Mouse (Mus musculus) 3134 (cell line): Measurements from ENCODE around the gene Snx10.

Source experiments
- DNase-seq: peaks from one replicate; pipeline ENCODE4 v3.0.0-alpha.2; 2011; ENCODE audit warnings: low spot score; ENCODE audit not compliant: insufficient read length; ENCODE audit errors: extremely low read depth

The Snx10 gene

DNA sequence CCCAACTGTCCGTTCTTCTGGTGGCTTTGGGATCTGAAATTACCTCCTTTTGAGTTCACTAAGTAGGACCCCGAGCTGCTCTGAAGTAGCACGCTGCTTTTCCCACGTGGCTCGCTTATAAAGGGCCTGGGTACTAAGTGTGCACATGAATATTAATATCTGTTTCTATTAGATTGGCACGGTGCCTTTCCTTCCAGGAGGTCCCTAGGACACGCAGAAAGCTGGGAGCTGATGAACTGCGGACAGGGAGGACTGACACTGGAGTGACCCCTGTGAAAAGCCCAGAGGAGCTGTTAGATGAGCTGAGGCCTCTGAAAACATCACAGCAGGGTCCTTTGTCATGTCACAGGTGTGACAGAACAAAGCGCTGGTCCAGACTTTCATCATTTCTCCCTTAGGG is 57.7 kb downstream of the Snx10 start:
- DNase-seq: no peak

- DNase-seq: no peak
Measured at GRCm38 (mm10) chr6:51582051-51582450, 58.4 kb downstream of the Snx10 start.

GRCm38 (mm10) chr6:51585980-51586379 is 62.3 kb downstream of the Snx10 start:
- no peak for DNase-seq

DNA sequence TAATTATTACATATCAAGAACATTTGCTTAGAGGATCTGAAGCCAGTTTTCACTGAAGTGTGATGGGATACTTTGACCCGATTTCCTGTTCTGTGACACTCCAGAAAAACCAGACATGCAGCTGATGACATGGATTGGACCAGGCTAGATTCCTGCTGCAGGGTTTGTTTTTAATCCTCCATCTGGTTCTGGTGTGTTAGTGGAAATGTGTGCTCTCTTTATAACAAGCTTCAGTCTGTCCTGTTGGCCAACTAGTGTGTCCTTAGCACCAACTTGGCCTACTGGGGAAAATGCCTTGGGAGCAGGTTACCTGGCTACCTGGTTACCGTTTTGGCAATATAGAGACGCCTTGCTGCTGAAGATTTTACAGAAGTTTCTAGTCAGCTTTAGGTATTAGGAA is 63.6 kb downstream of the Snx10 start:
- DNase-seq: no peak

DNA sequence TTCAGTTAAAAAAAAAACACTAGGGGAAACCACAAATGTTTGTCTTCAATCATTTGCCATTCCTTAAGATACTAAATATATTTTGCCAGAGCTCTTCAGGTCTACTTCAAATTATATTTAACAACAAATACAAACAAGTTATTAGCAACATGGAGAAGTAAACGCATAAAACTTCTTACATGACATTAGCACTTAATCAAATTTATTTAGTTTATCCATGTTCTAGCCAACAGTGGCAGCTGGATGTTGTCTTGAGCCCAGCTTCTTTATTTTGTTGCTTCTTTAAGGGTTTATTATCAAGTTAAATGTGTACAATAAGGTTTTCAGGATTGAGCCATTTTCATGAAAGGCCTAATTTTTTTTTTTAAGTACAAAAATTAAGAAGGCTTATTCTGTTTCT is 67.6 kb downstream of the Snx10 start:
- DNase-seq: no peak

- no peak for DNase-seq
Measured at GRCm38 (mm10) chr6:51591844-51592243, 68.1 kb downstream of the Snx10 start.

GRCm38 (mm10) chr6:51592356-51593115 is 68.8 kb downstream of the Snx10 start:
- no peak for DNase-seq

- DNase-seq: no peak
Measured at GRCm38 (mm10) chr6:51593446-51594035, 69.8 kb downstream of the Snx10 start.

DNA sequence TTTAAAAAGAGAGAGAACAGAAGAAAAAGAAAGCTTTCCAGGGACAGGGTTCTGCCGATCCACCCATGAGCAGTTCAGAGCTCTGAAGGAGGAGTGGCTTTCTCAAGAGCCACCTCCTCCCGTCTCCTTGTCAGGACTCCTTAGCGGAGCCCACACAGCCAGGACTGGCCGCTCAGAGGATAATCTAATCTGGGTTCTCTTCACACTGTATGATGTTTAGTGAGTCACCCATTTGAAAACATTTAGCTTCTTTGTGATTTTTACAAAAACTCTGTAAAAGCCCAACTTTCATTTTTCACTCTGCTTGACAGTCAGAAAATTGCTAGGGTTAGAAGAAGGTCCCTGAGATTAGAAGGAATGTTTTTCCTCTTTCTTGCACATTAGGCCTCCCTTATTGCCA is 70.8 kb downstream of the Snx10 start:
- DNase-seq: no peak

DNA sequence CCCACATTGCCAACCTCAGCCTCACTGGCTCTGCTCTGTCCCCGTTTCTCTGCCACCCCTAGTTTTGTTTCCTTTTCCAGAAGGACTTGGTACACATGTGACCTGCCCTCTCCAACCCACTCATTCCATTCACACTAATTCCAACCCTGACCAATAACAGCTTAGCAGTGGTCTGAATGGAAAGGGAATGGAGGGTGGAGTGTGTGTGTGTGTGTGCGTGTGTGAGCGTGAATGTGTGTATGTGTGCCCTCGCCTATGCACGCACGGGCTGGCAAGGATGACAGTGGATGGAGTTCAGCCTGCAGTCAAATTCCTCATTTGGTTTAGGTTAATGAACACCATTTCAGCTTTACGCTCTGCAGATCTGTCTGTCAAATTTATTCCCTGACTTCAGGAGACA is 74.4 kb downstream of the Snx10 start:
- no peak for DNase-seq

GRCm38 (mm10) chr6:51600412-51600811 is 76.7 kb downstream of the Snx10 start:
- no peak for DNase-seq

GRCm38 (mm10) chr6:51602341-51602740 is 78.6 kb downstream of the Snx10 start:
- DNase-seq: no peak

DNA sequence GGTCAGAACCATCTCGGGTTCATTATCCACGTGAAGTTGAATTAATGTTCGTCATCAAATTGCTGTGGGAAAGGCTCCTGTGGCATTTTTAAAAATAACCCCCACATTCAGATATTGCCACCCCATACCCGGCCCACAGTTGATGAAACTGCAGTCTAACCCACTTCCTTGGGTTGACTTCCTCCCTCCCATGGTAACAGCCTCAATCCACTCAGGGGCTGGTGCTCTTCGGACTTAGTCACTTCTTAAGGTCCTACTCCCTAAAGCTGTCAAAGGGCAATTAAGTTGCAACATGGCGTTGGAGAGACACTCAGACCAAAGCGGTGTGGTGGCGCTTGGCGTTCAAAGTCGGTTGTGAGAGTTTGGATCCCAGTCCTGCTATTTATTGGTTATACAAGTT is 80.0 kb downstream of the Snx10 start:
- no peak for DNase-seq

DNA sequence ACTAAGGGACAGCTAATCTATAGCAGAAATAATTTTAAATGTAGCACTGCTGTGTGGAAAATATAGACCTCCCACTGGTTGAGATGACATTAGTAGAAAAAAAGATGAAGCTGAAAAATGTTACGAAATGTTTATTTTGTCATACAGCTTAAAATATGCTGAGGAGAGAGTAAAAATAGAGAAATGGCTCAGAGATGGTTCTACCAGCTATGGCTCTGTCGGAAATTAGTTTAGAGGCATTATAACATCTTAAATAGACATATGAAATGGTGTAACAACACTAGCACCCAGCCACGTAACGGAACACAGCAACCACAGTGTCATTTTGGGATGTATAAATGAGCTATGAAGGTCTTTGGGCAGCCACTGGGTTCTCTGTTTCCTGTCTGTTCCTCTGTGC is 82.5 kb downstream of the Snx10 start:
- DNase-seq: no peak

- no peak for DNase-seq
Measured at GRCm38 (mm10) chr6:51606803-51607202, 83.1 kb downstream of the Snx10 start.

- DNase-seq: no peak
Measured at GRCm38 (mm10) chr6:51611621-51612020, 87.9 kb downstream of the Snx10 start.

GRCm38 (mm10) chr6:51612371-51613051 is 88.8 kb downstream of the Snx10 start:
- no peak for DNase-seq

- DNase-seq: no peak
Measured at GRCm38 (mm10) chr6:51613661-51614060, 90.0 kb downstream of the Snx10 start.

- DNase-seq: no peak
Measured at GRCm38 (mm10) chr6:51626843-51627242, 103.1 kb downstream of the Snx10 start.

- no peak for DNase-seq
Measured at GRCm38 (mm10) chr6:51629671-51630070, 106.0 kb downstream of the Snx10 start.

- no peak for DNase-seq
Measured at GRCm38 (mm10) chr6:51630184-51630583, 106.5 kb downstream of the Snx10 start.
